Mouse (Mus musculus) kidney, adult 18-20 months (tissue): ENCODE data around the gene Rasl12.

Source experiments
- DNase-seq: peaks from one replicate; pipeline ENCODE4 v3.0.0; 2021

The Rasl12 gene

GRCm38 (mm10) chr9:65458975-65459374 lies 60.7 kb downstream of the Rasl12 start:
- no peak for DNase-seq

GRCm38 (mm10) chr9:65460198-65460597 lies 61.9 kb downstream of the Rasl12 start:
- no peak for DNase-seq

GRCm38 (mm10) chr9:65460732-65461442 lies 62.6 kb downstream of the Rasl12 start, which contains the start of gene Spg21:
Spg21 (plus strand) TSS chr9:65460947.
- peak; percentile 98 for DNase-seq

GRCm38 (mm10) chr9:65462544-65462943 lies 64.2 kb downstream of the Rasl12 start:
- DNase-seq = no peak

GRCm38 (mm10) chr9:65464161-65464560 lies 65.9 kb downstream of the Rasl12 start:
- DNase-seq = peak; percentile 53
